Mouse (Mus musculus): ENCODE data around the gene Thra. TPM values are rescaled to one million over a fixed set of nuclear protein-coding genes. Genes with fewer than 3 reads are reported as not detected.
"Not testable (repeated sequence)": the region's sequence is repeated elsewhere in the genome, so short reads cannot be mapped to it uniquely, and the experiment has no call there.

Gene Thra
- polyA plus RNA-seq, 1 experiment from 2014 or later, result 51.0 TPM

- peaks cover 31% of the 10 kb centered on the region for H3K36me3 ChIP-seq
- no peaks in the 10 kb centered on the region for H3K9me3 ChIP-seq (replicated peaks)
- H3K4me1 ChIP-seq, result peaks cover 21% of the 10 kb centered on the region
Observed at GRCm38 (mm10) chr11:98720756-98721155, 19.7 kb upstream of the Thra start.

GRCm38 (mm10) chr11:98721458-98722226 is 18.8 kb upstream of the Thra start:
- ATAC-seq (ENCODE audit: insufficient number of reproducible peaks, low FRiP score, low TSS enrichment, low read depth), result no peak
- Histone ChIP-seq H3K9ac (no peak overlapping the region), H3K27ac (replicated peaks) (peak overlapping the region; percentile 52), H3K36me3 (peaks cover 25% of the 10 kb centered on the region), H3K27me3 (no peaks in the 10 kb centered on the region), H3K4me1 (peaks cover 21% of the 10 kb centered on the region), H3K4me3 (replicated peaks) (no peak overlapping the region), H3K4me2 (replicated peaks) (no peak overlapping the region), H3K9me3 (replicated peaks) (no peaks in the 10 kb centered on the region)
- WGBS, result 59% methylated on average over 24 of the region's 24 CpGs

More at GRCm38 (mm10) chr11:98720756-98721155, 19.7 kb upstream of the Thra start:
- ATAC-seq (ENCODE audit: insufficient number of reproducible peaks, low FRiP score, low TSS enrichment, low read depth), result no peak
- H3K27ac ChIP-seq (replicated peaks), result no peak overlapping the region
- 71% methylated on average over 2 of the region's 2 CpGs for WGBS
- no peak overlapping the region for H3K4me2 ChIP-seq (replicated peaks)
- no peak overlapping the region for H3K9ac ChIP-seq
- no peaks in the 10 kb centered on the region for H3K27me3 ChIP-seq
- H3K4me3 ChIP-seq (replicated peaks), result no peak overlapping the region

- WGBS, result 75% methylated on average over 7 of the region's 7 CpGs
- no peak overlapping the region for H3K4me2 ChIP-seq (replicated peaks)
- no peaks in the 10 kb centered on the region for H3K9me3 ChIP-seq (replicated peaks)
- no peak overlapping the region for H3K27ac ChIP-seq (replicated peaks)
- no peaks in the 10 kb centered on the region for H3K27me3 ChIP-seq
- H3K36me3 ChIP-seq, result peaks cover 23% of the 10 kb centered on the region
- no peak overlapping the region for H3K9ac ChIP-seq
- no peak overlapping the region for H3K4me3 ChIP-seq (replicated peaks)
- no peak for ATAC-seq (ENCODE audit: insufficient number of reproducible peaks, low FRiP score, low TSS enrichment, low read depth)
- peaks cover 15% of the 10 kb centered on the region for H3K4me1 ChIP-seq
Observed at GRCm38 (mm10) chr11:98723098-98723497, 17.3 kb upstream of the Thra start.

GRCm38 (mm10) chr11:98725926-98726506 is 14.4 kb upstream of the Thra start:
- WGBS, result 94% methylated on average over 15 of the region's 15 CpGs
- ATAC-seq (ENCODE audit: insufficient number of reproducible peaks, low FRiP score, low TSS enrichment, low read depth), result no peak

GRCm38 (mm10) chr11:98729119-98729588 is 11.3 kb upstream of the Thra start, which contains the start of gene Med24:
Med24 (minus strand) TSS chr11:98729435.
- under 1% methylated on average over 16 of the region's 16 CpGs for WGBS
- Histone ChIP-seq H3K27me3 (no peaks in the 10 kb centered on the region), H3K4me3 (replicated peaks) (peak within 1 kb of the TSS; percentile 69), H3K27ac (replicated peaks) (peak within 1 kb of the TSS; percentile 85), H3K9ac (peak within 1 kb of the TSS; percentile 24; the same call in 1 of the 2 replicates), H3K9me3 (replicated peaks) (no peaks in the 10 kb centered on the region), H3K4me2 (replicated peaks) (peak within 1 kb of the TSS; percentile 71), H3K36me3 (peaks cover 18% of the 10 kb centered on the region), H3K4me1 (peaks cover 27% of the 10 kb centered on the region)
- ATAC-seq (ENCODE audit: insufficient number of reproducible peaks, low FRiP score, low TSS enrichment, low read depth), result peak; percentile 90

More at GRCm38 (mm10) chr11:98725926-98726506, 14.4 kb upstream of the Thra start:
- no peaks in the 10 kb centered on the region for H3K9me3 ChIP-seq (replicated peaks)
- H3K27ac ChIP-seq (replicated peaks), result no peak overlapping the region
- peaks cover 23% of the 10 kb centered on the region for H3K36me3 ChIP-seq
- H3K4me3 ChIP-seq (replicated peaks), result no peak overlapping the region
- peaks cover 28% of the 10 kb centered on the region for H3K4me1 ChIP-seq
- H3K9ac ChIP-seq, result no peak overlapping the region
- H3K27me3 ChIP-seq, result no peaks in the 10 kb centered on the region
- no peak overlapping the region for H3K4me2 ChIP-seq (replicated peaks)

DNA sequence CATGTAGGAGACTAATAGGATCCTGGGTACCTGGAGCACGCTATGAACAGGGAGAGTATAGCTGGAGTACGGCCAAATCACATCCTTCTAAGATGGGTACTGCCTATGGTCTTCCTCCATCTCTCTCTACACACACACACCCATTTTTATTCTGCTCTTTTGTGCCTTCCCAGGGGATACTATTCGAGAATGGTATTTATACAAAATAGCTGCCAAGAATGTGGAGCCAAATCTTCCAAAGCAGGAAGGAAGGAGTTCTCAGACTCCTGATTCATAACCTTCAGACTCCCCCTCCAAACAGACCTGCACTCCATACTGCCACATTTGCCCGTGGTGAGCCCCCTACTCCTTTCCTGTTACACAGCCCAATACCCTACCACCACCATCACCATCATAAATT is 9.7 kb upstream of the Thra start:
- H3K9me3 ChIP-seq (replicated peaks), result no peaks in the 10 kb centered on the region
- H3K4me1 ChIP-seq, result peaks cover 27% of the 10 kb centered on the region
- no peak overlapping the region for H3K4me3 ChIP-seq (replicated peaks)
- no peak for ATAC-seq (ENCODE audit: insufficient number of reproducible peaks, low FRiP score, low TSS enrichment, low read depth)
- no peak overlapping the region for H3K9ac ChIP-seq
- peak overlapping the region; percentile 11; the same call in 1 of the 2 replicates for H3K4me2 ChIP-seq (replicated peaks)
- WGBS, result 49% methylated on average over 4 of the region's 4 CpGs
- no peaks in the 10 kb centered on the region for H3K27me3 ChIP-seq
- peak overlapping the region; percentile 85 for H3K27ac ChIP-seq (replicated peaks)
- peaks cover 8% of the 10 kb centered on the region for H3K36me3 ChIP-seq

GRCm38 (mm10) chr11:98731134-98731533 is 9.3 kb upstream of the Thra start:
- WGBS, result 36% methylated on average over 5 of the region's 5 CpGs
- Histone ChIP-seq H3K27ac (replicated peaks) (peak overlapping the region; percentile 85), H3K4me2 (replicated peaks) (peak overlapping the region; percentile 11; the same call in 1 of the 2 replicates)

DNA sequence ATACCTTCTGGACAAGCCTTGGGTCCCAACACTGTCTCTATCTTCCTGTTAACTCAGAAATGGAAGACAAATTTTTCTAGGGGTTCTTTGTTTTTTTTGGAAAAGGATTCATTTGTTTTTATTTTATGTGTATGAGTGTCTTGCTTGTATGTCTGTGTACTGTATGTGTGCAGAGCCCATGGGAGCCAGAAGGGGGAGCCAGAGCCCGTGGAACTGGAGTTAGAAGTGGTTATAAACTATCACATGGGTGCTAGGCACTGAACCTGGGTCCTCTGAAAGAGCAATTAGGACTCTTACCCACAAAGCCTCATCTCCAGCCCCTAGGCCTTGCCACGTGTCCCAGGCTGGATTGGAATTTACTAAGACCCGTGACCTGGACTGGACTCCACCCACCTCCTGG is 6.4 kb upstream of the Thra start:
- Histone ChIP-seq H3K9me3 (replicated peaks) (no peaks in the 10 kb centered on the region), H3K4me2 (replicated peaks) (no peak overlapping the region), H3K4me3 (replicated peaks) (no peak overlapping the region), H3K9ac (no peak overlapping the region), H3K27ac (replicated peaks) (no peak overlapping the region), H3K4me1 (peaks cover 20% of the 10 kb centered on the region), H3K36me3 (no peaks in the 10 kb centered on the region), H3K27me3 (no peaks in the 10 kb centered on the region)
- 78% methylated on average over 3 of the region's 3 CpGs for WGBS
- ATAC-seq (ENCODE audit: insufficient number of reproducible peaks, low FRiP score, low TSS enrichment, low read depth), result no peak

More at GRCm38 (mm10) chr11:98731134-98731533, 9.3 kb upstream of the Thra start:
- H3K27me3 ChIP-seq, result no peaks in the 10 kb centered on the region
- no peak overlapping the region for H3K9ac ChIP-seq
- no peak overlapping the region for H3K4me3 ChIP-seq (replicated peaks)
- peaks cover 27% of the 10 kb centered on the region for H3K4me1 ChIP-seq
- ATAC-seq (ENCODE audit: insufficient number of reproducible peaks, low FRiP score, low TSS enrichment, low read depth), result peak; percentile 52
- H3K9me3 ChIP-seq (replicated peaks), result no peaks in the 10 kb centered on the region
- peaks cover 5% of the 10 kb centered on the region; the same call in 1 of the 2 replicates for H3K36me3 ChIP-seq

- peaks cover 18% of the 10 kb centered on the region for H3K4me1 ChIP-seq
- WGBS, result 88% methylated on average over 4 of the region's 4 CpGs
- H3K4me3 ChIP-seq (replicated peaks), result no peak overlapping the region
- no peak overlapping the region for H3K4me2 ChIP-seq (replicated peaks)
- no peaks in the 10 kb centered on the region for H3K9me3 ChIP-seq (replicated peaks)
- H3K9ac ChIP-seq, result no peak overlapping the region
- no peak for ATAC-seq (ENCODE audit: insufficient number of reproducible peaks, low FRiP score, low TSS enrichment, low read depth)
- no peak overlapping the region for H3K27ac ChIP-seq (replicated peaks)
- H3K36me3 ChIP-seq, result no peaks in the 10 kb centered on the region
- no peaks in the 10 kb centered on the region for H3K27me3 ChIP-seq
Observed at GRCm38 (mm10) chr11:98735111-98735510, 5.3 kb upstream of the Thra start.

DNA sequence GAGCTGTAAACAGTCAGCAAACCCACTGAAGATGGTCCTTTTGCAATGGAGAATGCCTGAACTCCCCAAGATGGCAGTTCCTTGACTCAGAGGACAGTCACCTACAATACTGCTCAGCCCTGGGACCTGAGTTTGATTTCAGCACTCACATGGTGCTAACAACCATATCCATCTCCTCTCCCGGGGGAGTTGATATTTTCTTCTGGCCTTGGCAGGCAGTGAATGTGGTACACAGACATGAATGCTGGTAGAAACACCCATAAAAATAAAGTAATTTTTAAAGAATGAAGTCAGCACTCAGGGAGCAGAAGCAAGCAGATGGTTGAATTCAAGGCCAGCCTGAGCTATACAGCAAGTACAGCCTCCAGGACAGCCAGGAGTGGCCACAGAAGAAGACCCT is 4.3 kb upstream of the Thra start:
- 76% methylated on average over 1 of the region's 1 CpGs for WGBS
- H3K9me3 ChIP-seq (replicated peaks), result no peaks in the 10 kb centered on the region
- no peak for ATAC-seq (ENCODE audit: insufficient number of reproducible peaks, low FRiP score, low TSS enrichment, low read depth)
- H3K27me3 ChIP-seq, result no peaks in the 10 kb centered on the region
- no peak overlapping the region for H3K4me2 ChIP-seq (replicated peaks)
- H3K36me3 ChIP-seq, result no peaks in the 10 kb centered on the region
- H3K4me1 ChIP-seq, result peaks cover 20% of the 10 kb centered on the region
- no peak overlapping the region for H3K4me3 ChIP-seq (replicated peaks)
- no peak overlapping the region for H3K9ac ChIP-seq
- no peak overlapping the region for H3K27ac ChIP-seq (replicated peaks)

DNA sequence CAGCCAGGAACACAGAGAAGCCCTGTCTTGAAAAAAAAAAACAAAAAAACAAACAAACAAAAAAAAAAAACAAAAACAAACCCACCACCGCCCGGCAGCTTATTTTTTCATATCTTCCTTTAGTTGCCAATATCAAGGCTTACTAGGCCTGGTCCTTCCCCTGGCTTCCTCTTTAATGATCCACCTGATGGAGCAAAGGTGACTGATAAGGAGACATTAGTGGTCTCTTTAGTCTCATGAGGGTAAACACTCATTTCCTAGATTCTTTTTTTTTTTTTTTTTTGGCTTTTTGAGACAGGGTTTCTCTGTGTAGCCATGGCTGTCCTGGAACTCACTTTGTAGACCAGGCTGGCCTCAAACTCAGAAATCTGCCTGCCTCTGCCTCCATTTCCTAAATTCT is 3.2 kb upstream of the Thra start:
- H3K27me3 ChIP-seq; ATAC-seq (ENCODE audit: insufficient number of reproducible peaks, low FRiP score, low TSS enrichment, low read depth); H3K4me3 ChIP-seq (replicated peaks); H3K9me3 ChIP-seq (replicated peaks); H3K36me3 ChIP-seq; H3K4me2 ChIP-seq (replicated peaks); H3K9ac ChIP-seq; H3K27ac ChIP-seq (replicated peaks): not testable (repeated sequence)
- WGBS, result 91% methylated on average over 2 of the region's 2 CpGs
- H3K4me1 ChIP-seq, result peaks cover 19% of the 10 kb centered on the region
